Mouse (Mus musculus) MEL (cell line): Measurements from ENCODE around the gene Ddx46. TPM values are rescaled to one million over a fixed set of nuclear protein-coding genes. Genes with fewer than 3 reads are reported as not detected.

Experiments used
- DNase-seq: peaks from one replicate; pipeline ENCODE4 v3.0.0; 2011; ENCODE audit warnings: low read depth, low spot score
- H3K27ac ChIP-seq: 2 replicates; pipeline ENCODE4 v1.5.1; 2012; ENCODE audit warnings: low read depth, mild to moderate bottlenecking, control low read depth, low read length, moderate library complexity; ENCODE audit not compliant: control insufficient read depth
- H3K27me3 ChIP-seq, 2 experiments: fragments of 150-350 bp in 1 of 2; sonication (generic) in 1 of 2; 2 replicates each; pipeline ENCODE4 v1.6.1; 2012; ENCODE audit warnings: low read length in 2 of 2, mild to moderate bottlenecking in 2 of 2, improper control_type of control experiment in 1 of 2, moderate library complexity in 1 of 2; ENCODE audit not compliant: insufficient read depth in 2 of 2, control insufficient read depth in 1 of 2
- H3K36me3 ChIP-seq, 2 experiments: 2 replicates each; pipeline ENCODE4 v1.6.1; 2012 to 2014; ENCODE audit warnings: low read length in 2 of 2, improper control_type of control experiment in 1 of 2, inconsistent platforms in 1 of 2, mild to moderate bottlenecking in 1 of 2; ENCODE audit not compliant: insufficient read depth in 2 of 2, control insufficient read depth in 1 of 2
- H3K4me1 ChIP-seq, 2 experiments: fragments of 150-350 bp in 1 of 2; sonication (generic) in 1 of 2; 2 replicates each; pipeline ENCODE4 v1.6.1; 2012; ENCODE audit warnings: low read length in 2 of 2, improper control_type of control experiment in 1 of 2, mild to moderate bottlenecking in 1 of 2; ENCODE audit not compliant: insufficient read depth in 2 of 2, control insufficient read depth in 1 of 2
- H3K4me3 ChIP-seq, 2 experiments: fragments of 150-350 bp in 1 of 2; sonication (generic) in 1 of 2; 2 replicates each; pipeline ENCODE4 v1.5.1; 2012; ENCODE audit warnings: low read depth in 2 of 2, low read length in 2 of 2, mild to moderate bottlenecking in 2 of 2, moderate library complexity in 2 of 2, control low read depth in 1 of 2, improper control_type of control experiment in 1 of 2; ENCODE audit not compliant: control insufficient read depth in 1 of 2, insufficient read depth in 1 of 2
- H3K79me2 ChIP-seq: 2 replicates; pipeline ENCODE4 v1.6.1; 2012; ENCODE audit warnings: mild to moderate bottlenecking, low read length, moderate library complexity; ENCODE audit not compliant: control insufficient read depth, poor library complexity, insufficient read depth
- H3K9ac ChIP-seq: 2 replicates; pipeline ENCODE4 v1.6.1; 2012; ENCODE audit warnings: low read depth, mild to moderate bottlenecking, control low read depth, low read length, moderate library complexity; ENCODE audit not compliant: control insufficient read depth, poor library complexity, severe bottlenecking
- H3K9me3 ChIP-seq: fragments of 150-350 bp; sonication (generic); replicated peaks from 2 replicates; pipeline ENCODE4 v1.6.1; 2012; ENCODE audit warnings: mild to moderate bottlenecking, low read length, improper control_type of control experiment, moderate library complexity; ENCODE audit not compliant: insufficient read depth
- BHLHE40 ChIP-seq: IDR thresholded peaks from 2 replicates; pipeline ENCODE4 v1.6.1; 2012; ENCODE audit warnings: low read depth, mild to moderate bottlenecking, inconsistent platforms, low read length, improper control_type of control experiment, borderline replicate concordance
- CHD1 ChIP-seq: IDR thresholded peaks from 2 replicates; pipeline ENCODE4 v1.6.1; 2012; ENCODE audit warnings: low read depth, mild to moderate bottlenecking, inconsistent platforms, low read length, improper control_type of control experiment
- CTCF ChIP-seq, 3 experiments: IDR thresholded peaks in 2 of 3; conservative IDR thresholded peaks in 1 of 3; 2 replicates each; pipeline ENCODE4 v1.5.1; 2011 to 2012; ENCODE audit warnings: low read length in 3 of 3, low read depth in 2 of 3, mild to moderate bottlenecking in 2 of 3, improper control_type of control experiment in 1 of 3, inconsistent platforms in 1 of 3, mixed read lengths in 1 of 3, moderate library complexity in 1 of 3; ENCODE audit not compliant: control insufficient read depth in 1 of 3, insufficient read depth in 1 of 3, poor library complexity in 1 of 3, severe bottlenecking in 1 of 3
- E2F4 ChIP-seq: IDR thresholded peaks from 2 replicates; pipeline ENCODE4 v1.6.1; 2011; ENCODE audit warnings: low read depth, low read length, improper control_type of control experiment, borderline replicate concordance
- ELF1 ChIP-seq: IDR thresholded peaks from 2 replicates; pipeline ENCODE4 v1.6.1; 2014; ENCODE audit warnings: low read depth, mild to moderate bottlenecking, inconsistent platforms, low read length, improper control_type of control experiment, moderate library complexity
- EP300 ChIP-seq, 2 experiments: IDR thresholded peaks; 2 replicates each; pipeline ENCODE4 v1.6.1; 2011; ENCODE audit warnings: improper control_type of control experiment in 2 of 2, low read length in 2 of 2, low read depth in 1 of 2, mild to moderate bottlenecking in 1 of 2
- ETS1 ChIP-seq: IDR thresholded peaks from 2 replicates; pipeline ENCODE4 v1.6.1; 2012; ENCODE audit warnings: low read depth, mild to moderate bottlenecking, inconsistent platforms, low read length, improper control_type of control experiment, moderate library complexity
- HCFC1 ChIP-seq: IDR thresholded peaks from 2 replicates; pipeline ENCODE4 v1.6.1; 2012; ENCODE audit warnings: low read depth, mild to moderate bottlenecking, inconsistent platforms, low read length, improper control_type of control experiment, moderate library complexity
- JUND ChIP-seq: IDR thresholded peaks from 2 replicates; pipeline ENCODE4 v1.6.1; 2011; ENCODE audit warnings: low read depth, mild to moderate bottlenecking, improper control_type of control experiment, low read length
- MAX ChIP-seq: IDR thresholded peaks from 2 replicates; pipeline ENCODE4 v1.6.1; 2011; ENCODE audit warnings: low read length, improper control_type of control experiment
- MEF2A ChIP-seq: IDR thresholded peaks from 2 replicates; pipeline ENCODE4 v1.6.1; 2014; ENCODE audit warnings: low read depth, mild to moderate bottlenecking, inconsistent platforms, low read length, improper control_type of control experiment; ENCODE audit not compliant: poor library complexity, insufficient replicate concordance, severe bottlenecking; ENCODE audit errors: extremely low read depth
- MXI1 ChIP-seq: IDR thresholded peaks from 2 replicates; pipeline ENCODE4 v1.6.1; 2011; ENCODE audit warnings: mild to moderate bottlenecking, low read depth, low read length, improper control_type of control experiment
- MYB ChIP-seq: IDR thresholded peaks from 2 replicates; pipeline ENCODE4 v1.6.1; 2011; ENCODE audit warnings: mild to moderate bottlenecking, low read depth, low read length, improper control_type of control experiment
- MYC ChIP-seq: IDR thresholded peaks from 2 replicates; pipeline ENCODE4 v1.6.1; 2011; ENCODE audit warnings: low read depth, mild to moderate bottlenecking, low read length, improper control_type of control experiment, moderate library complexity
- NELFE ChIP-seq: IDR thresholded peaks from 2 replicates; pipeline ENCODE4 v1.6.1; 2011; ENCODE audit warnings: low read depth, low read length, improper control_type of control experiment
- NRF1 ChIP-seq: IDR thresholded peaks from 2 replicates; pipeline ENCODE4 v1.6.1; 2014; ENCODE audit warnings: low read depth, mild to moderate bottlenecking, inconsistent platforms, low read length, improper control_type of control experiment, moderate library complexity; ENCODE audit not compliant: poor library complexity, insufficient read depth, severe bottlenecking
- POLR2AphosphoS2 ChIP-seq: IDR thresholded peaks from 2 replicates; pipeline ENCODE4 v1.6.1; 2011; ENCODE audit warnings: low read length, improper control_type of control experiment
- RCOR1 ChIP-seq: IDR thresholded peaks from 2 replicates; pipeline ENCODE4 v1.6.1; 2012; ENCODE audit warnings: low read depth, mild to moderate bottlenecking, inconsistent platforms, low read length, improper control_type of control experiment
- SIN3A ChIP-seq: IDR thresholded peaks from 2 replicates; pipeline ENCODE4 v1.6.1; 2012; ENCODE audit warnings: low read length, improper control_type of control experiment, inconsistent platforms
- TAL1 ChIP-seq: IDR thresholded peaks from 2 replicates; pipeline ENCODE4 v1.6.1; 2012; ENCODE audit warnings: mild to moderate bottlenecking, inconsistent platforms, low read length, moderate library complexity, mixed read lengths
- TBP ChIP-seq: IDR thresholded peaks from 2 replicates; pipeline ENCODE4 v1.8.0; 2011; ENCODE audit warnings: low read depth, low read length, improper control_type of control experiment
- TCF12 ChIP-seq: IDR thresholded peaks from 2 replicates; pipeline ENCODE4 v1.6.1; 2014; ENCODE audit warnings: low read depth, mild to moderate bottlenecking, inconsistent platforms, low read length, improper control_type of control experiment, moderate library complexity
- UBTF ChIP-seq: IDR thresholded peaks from 2 replicates; pipeline ENCODE4 v1.6.1; 2012; ENCODE audit warnings: low read depth, mild to moderate bottlenecking, inconsistent platforms, low read length, improper control_type of control experiment, moderate library complexity, borderline replicate concordance; ENCODE audit not compliant: insufficient read depth
- USF1 ChIP-seq: IDR thresholded peaks from 2 replicates; pipeline ENCODE4 v1.6.1; 2014; ENCODE audit warnings: low read depth, mild to moderate bottlenecking, inconsistent platforms, low read length, improper control_type of control experiment, moderate library complexity
- USF2 ChIP-seq, 2 experiments: IDR thresholded peaks; 2 replicates each; pipeline ENCODE4 v1.6.1; 2011 to 2012; ENCODE audit warnings: improper control_type of control experiment in 2 of 2, low read length in 2 of 2, borderline replicate concordance in 1 of 2, inconsistent platforms in 1 of 2, low read depth in 1 of 2, mild to moderate bottlenecking in 1 of 2; ENCODE audit not compliant: insufficient read depth in 1 of 2
- ZKSCAN1 ChIP-seq: IDR thresholded peaks from 2 replicates; pipeline ENCODE4 v1.6.1; 2012; ENCODE audit warnings: low read depth, mild to moderate bottlenecking, inconsistent platforms, low read length, improper control_type of control experiment, moderate library complexity
- ZNF384 ChIP-seq: IDR thresholded peaks from 2 replicates; pipeline ENCODE4 v1.6.1; 2012; ENCODE audit warnings: low read depth, mild to moderate bottlenecking, inconsistent platforms, low read length, improper control_type of control experiment
- polyA plus RNA-seq, 2 experiments: library from polyadenylated mRNA; stranded (reverse) in 1 of 2; unstranded in 1 of 2; fragments of >175 nt in 1 of 2; fragments of >200 nt in 1 of 2; gene quantifications; 2 replicates each; pipeline versions ENCODE4 v1.2.1 to v1.2.4; 2012; ENCODE audit warnings: low replicate concordance in 2 of 2, low read depth in 1 of 2; ENCODE audit not compliant: insufficient read length in 2 of 2, insufficient read depth in 1 of 2, missing spikeins in 1 of 2
- total RNA-seq: library from RNA; depleted of rRNA; stranded (reverse); fragments of 300-350 nt; gene quantifications from 2 replicates; pipeline ENCODE4 v1.2.3, GENCODE M21; 2012

Gene Ddx46
- total and polyA plus RNA-seq, 3 experiments = 58.3 to 122 (median 89.5) TPM

DNA sequence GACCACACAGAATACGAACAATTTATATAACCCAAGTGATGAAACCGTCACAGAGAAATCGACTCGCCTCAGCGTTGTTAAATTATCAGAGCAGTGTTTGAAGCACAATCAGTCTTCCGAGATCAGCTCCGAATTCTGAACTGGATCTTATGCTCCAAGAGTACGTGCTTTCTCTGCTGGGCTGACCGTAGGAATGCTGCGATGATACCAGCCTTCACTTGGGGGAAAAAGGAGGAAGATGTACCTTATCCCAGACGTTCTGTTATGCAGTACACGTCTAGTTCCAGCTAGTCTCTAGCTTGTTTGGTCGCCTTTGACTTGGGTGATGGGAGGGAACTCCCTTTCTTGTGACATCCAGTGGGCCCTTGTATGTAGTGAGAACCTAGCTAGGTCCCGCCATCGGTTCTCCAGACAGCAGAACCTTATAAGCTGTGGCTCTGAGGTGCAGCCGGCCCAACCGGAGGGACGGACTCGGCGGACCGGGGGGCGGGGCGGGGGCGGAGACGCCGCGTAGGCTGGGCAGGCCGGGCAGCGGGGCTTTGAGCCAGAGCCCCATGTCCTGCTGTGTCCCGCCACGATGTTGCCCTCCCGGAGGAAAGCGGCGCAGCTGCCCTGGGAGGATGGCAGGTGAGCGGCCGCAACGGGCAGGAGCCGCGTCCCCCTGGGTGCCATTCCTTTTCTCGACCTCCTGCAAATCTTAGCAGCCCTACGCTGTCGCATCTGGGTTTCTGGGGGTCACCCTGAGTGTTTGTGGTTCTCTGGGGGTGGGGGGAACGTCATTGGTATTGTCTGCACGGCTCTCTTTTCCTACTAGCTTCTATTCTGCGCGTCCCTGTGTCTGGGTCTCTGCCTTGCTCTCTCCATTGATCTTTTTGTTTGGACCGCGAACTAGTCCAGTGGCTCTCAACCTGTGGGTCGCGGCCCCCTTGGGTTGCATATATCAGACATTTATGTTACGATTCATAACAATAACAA is 35.0 kb upstream of the Ddx46 start, which contains the start of gene B4galt7 (continued):
- TF ChIP-seq TAL1 = no peak
- peak; percentile 79 for TF ChIP-seq TCF12
- peak; percentile 33; the same call in 1 of the 2 replicates for TF ChIP-seq POLR2AphosphoS2
- TF ChIP-seq MEF2A = no peak

DNA sequence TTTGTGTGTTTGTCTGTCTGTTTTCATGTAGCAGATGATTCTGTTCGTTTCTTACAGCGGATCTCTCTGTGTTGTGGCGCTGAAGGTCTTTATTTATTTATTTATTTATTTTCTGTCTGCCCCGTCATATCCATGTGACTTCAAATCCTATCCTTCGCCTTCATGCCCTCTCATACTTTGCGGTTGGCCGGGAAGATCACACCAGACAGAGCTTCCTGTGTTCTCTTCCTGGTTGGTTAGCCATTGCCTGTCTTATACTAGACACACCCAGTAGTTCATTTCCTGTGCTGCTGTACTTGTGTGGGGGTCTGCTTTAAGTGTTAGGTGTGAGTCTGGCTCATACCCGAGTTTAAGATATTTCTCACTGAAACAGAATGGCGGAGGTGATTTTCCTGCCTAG is 34.2 kb upstream of the Ddx46 start:
- Histone ChIP-seq H3K27ac (peak overlapping the region; percentile 44), H3K36me3 (peaks cover 5 to 7% of the 10 kb centered on the region in 2 experiments; a peak in 3 of 4 replicates), H3K4me1 (peaks cover 0 to 2% of the 10 kb centered on the region in 2 experiments; a peak in 2 of 4 replicates), H3K27me3 (no peaks in the 10 kb centered on the region), H3K9ac (peak overlapping the region; percentile 81), H3K4me3 (peak overlapping the region; percentile 93 to 98), H3K79me2 (peaks cover 7% of the 10 kb centered on the region), H3K9me3 (no peaks in the 10 kb centered on the region)
- TF ChIP-seq SIN3A = peak; percentile 67
- no peak for TF ChIP-seq USF2 (IDR thresholded peaks at IDR 0.05; ENCODE audit: borderline replicate concordance in 1 of 2, insufficient read depth in 1 of 2, low read depth in 1 of 2, low read length in 2 of 2)
- no peak for TF ChIP-seq NRF1
- no peak for TF ChIP-seq JUND
- no peak for TF ChIP-seq ZKSCAN1
- peak; percentile 20 to 35; a peak in 1 of 4 replicates for TF ChIP-seq EP300 (IDR thresholded peaks at IDR 0.05; ENCODE audit: low read depth in 1 of 2, low read length in 2 of 2)
- TF ChIP-seq CHD1 = no peak
- TF ChIP-seq BHLHE40 = no peak
- TF ChIP-seq USF1 = no peak
- TF ChIP-seq E2F4 = no peak
- peak; percentile 78; the same call in 1 of the 2 replicates for TF ChIP-seq TBP
- TF ChIP-seq TAL1 = no peak
- TF ChIP-seq NELFE = peak; percentile 43
- no peak for TF ChIP-seq CTCF (IDR thresholded peaks at IDR 0.05 in 2 of 3, conservative IDR thresholded peaks at IDR 0.05 in 1 of 3; ENCODE audit: control insufficient read depth in 1 of 3, insufficient read depth in 1 of 3, low read depth in 2 of 3, low read length in 3 of 3, poor library complexity in 1 of 3, severe bottlenecking in 1 of 3)
- TF ChIP-seq ETS1 = peak; percentile 52; the same call in 1 of the 2 replicates
- TF ChIP-seq ZNF384 = no peak
- TF ChIP-seq HCFC1 = peak; percentile 70; the same call in 1 of the 2 replicates
- TF ChIP-seq ELF1 = peak; percentile 75
- no peak for TF ChIP-seq RCOR1
- TF ChIP-seq MXI1 = peak; percentile 66; the same call in 1 of the 2 replicates
- peak; percentile 56; the same call in 1 of the 2 replicates for TF ChIP-seq MAX
- no peak for TF ChIP-seq MYB
- peak; percentile 64; the same call in 1 of the 2 replicates for TF ChIP-seq MYC
- TF ChIP-seq UBTF = no peak
- DNase-seq = peak; percentile 85
